Mouse (Mus musculus): ENCODE measurements at regions not wholly inside any gene's neighbourhood (a gene's known extent, or its start where the extent isn't known, plus 50 kb on each side); places are given as distances from the start of the nearest gene placed in this dataset.

DNA sequence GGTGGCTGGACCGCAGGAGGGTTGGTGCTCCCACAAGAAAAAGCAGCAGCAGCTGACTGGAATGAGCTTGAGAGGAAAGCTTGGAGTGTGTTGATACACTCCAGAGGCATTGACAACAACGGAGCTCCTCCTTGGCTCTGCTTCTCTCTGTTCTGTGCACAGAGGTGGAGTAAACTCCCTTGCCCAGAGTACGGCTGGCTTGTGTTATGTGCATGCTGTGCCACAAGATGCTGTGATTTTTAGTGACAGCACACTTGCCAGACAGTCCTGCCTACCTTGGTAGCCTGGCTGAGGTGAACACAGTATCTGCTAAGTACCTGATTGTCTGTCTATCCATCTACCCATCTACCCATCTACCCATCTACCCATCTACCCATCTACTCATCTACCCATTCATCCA lies 190.9 kb downstream of the Glrx3 start:
- TF ChIP-seq CTCF (IDR thresholded peaks at IDR 0.05; ENCODE audit: control insufficient read depth, insufficient read depth, insufficient read length) (no peak), MYOG (IDR thresholded peaks at IDR 0.05; ENCODE audit: control insufficient read depth, extremely low read depth, insufficient read length) (no peak), CEBPB (IDR thresholded peaks at IDR 0.05; ENCODE audit: low read depth) (no peak)

Data from C2C12 (cell line).